ENCODE assay signal across 12 mouse cellular contexts in the genomic region with DNA sequence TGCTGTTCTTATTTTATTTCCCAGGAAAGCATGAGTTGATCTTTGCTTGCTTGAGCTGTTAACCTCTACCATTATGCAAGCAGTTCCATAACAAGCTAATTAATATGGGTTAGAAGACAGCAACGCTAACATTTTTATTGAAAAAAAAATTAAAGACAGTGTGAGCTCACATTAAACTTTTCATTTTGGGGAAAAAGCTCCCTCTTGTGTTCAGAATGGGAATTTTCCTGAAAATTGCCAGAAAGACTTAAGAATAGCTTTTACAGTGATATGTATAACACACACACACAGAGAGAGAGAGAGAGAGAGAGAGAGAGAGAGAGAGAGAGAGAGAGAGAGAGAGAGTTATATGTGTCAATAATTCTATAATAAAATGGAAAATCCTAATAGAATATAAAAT. TPM values are rescaled to one million over a fixed set of nuclear protein-coding genes. Genes with fewer than 3 reads are reported as not detected.
DNase-seq lines count a peak whose midpoint lies in the region; ATAC-seq and TF ChIP-seq lines count a peak whose summit lies in the region.
"Had no signal": no experiment of that assay in that cellular context is flagged by ENCODE, and none has a peak within 500 bp of the region (broad histone marks: within the 10 kb centered on the region; RNA-seq: fewer than 3 reads in every experiment).

No protein-coding gene starts in this region.

- ATAC-seq in liver, embryonic 12.5 days = no peak
- ATAC-seq in activated CD4-positive, CD25-positive, alpha-beta regulatory T cell, adult 4 months = no peak
- ATAC-seq in intestine, embryonic 15.5 days = no peak
- ATAC-seq: inflammation-experienced regulatory T-cells, adult 6 months; Patski had no signal

- no peaks in the 10 kb centered on the region for H3K4me1 ChIP-seq in heart, adult 2 months (ENCODE audit: control insufficient read depth, insufficient read depth, low read length)
- H3K4me1 ChIP-seq in liver, adult 2 months (ENCODE audit: control insufficient read depth, insufficient read depth, low read length) = no peaks in the 10 kb centered on the region
- H3K4me1 ChIP-seq in liver, embryonic 12.5 days = no peaks in the 10 kb centered on the region
- H3K4me1 ChIP-seq in MEL (ENCODE audit: control insufficient read depth in 1 of 2, insufficient read depth in 2 of 2, low read length in 2 of 2) = no peaks in the 10 kb centered on the region
- H3K4me1 ChIP-seq in intestine, embryonic 15.5 days (replicated peaks) = no peaks in the 10 kb centered on the region
- H3K4me1 ChIP-seq: limb, embryonic 13.5 days had no signal

- H3K36me3 ChIP-seq in heart, adult 2 months (ENCODE audit: control insufficient read depth, insufficient read depth, low read length) = no peaks in the 10 kb centered on the region
- H3K36me3 ChIP-seq in liver, adult 2 months (ENCODE audit: control insufficient read depth, insufficient read depth, low read length) = no peaks in the 10 kb centered on the region
- no peaks in the 10 kb centered on the region for H3K36me3 ChIP-seq in liver, embryonic 12.5 days
- H3K36me3 ChIP-seq in MEL (ENCODE audit: control insufficient read depth in 1 of 2, insufficient read depth in 2 of 2, low read length in 2 of 2) = no peaks in the 10 kb centered on the region
- H3K36me3 ChIP-seq in intestine, embryonic 15.5 days = no peaks in the 10 kb centered on the region
- H3K36me3 ChIP-seq: limb, embryonic 13.5 days had no signal

- no peak overlapping the region for H3K4me3 ChIP-seq in heart, adult 2 months
- no peak overlapping the region for H3K4me3 ChIP-seq in liver, adult 2 months (ENCODE audit: insufficient read depth, low read depth, low read length)
- no peak overlapping the region for H3K4me3 ChIP-seq in liver, embryonic 12.5 days
- H3K4me3 ChIP-seq in MEL (ENCODE audit: control insufficient read depth in 1 of 2, insufficient read depth in 1 of 2, low read depth in 2 of 2, low read length in 2 of 2) = peak overlapping the region in 1 of 2 experiments; percentile 23; a peak in 1 of 4 replicates
- no peak overlapping the region for H3K4me3 ChIP-seq in intestine, embryonic 15.5 days (replicated peaks)
- H3K4me3 ChIP-seq: limb, embryonic 13.5 days; myocyte had no signal

- H3K27me3 ChIP-seq in heart, adult 2 months (ENCODE audit: control insufficient read depth, insufficient read depth, low read length) = no peaks in the 10 kb centered on the region
- no peaks in the 10 kb centered on the region for H3K27me3 ChIP-seq in liver, adult 2 months (ENCODE audit: control insufficient read depth, insufficient read depth, low read length)
- H3K27me3 ChIP-seq in liver, embryonic 12.5 days (replicated peaks) = no peaks in the 10 kb centered on the region
- H3K27me3 ChIP-seq in MEL (ENCODE audit: control insufficient read depth in 1 of 2, insufficient read depth in 2 of 2, low read length in 2 of 2) = no peaks in the 10 kb centered on the region
- H3K27me3 ChIP-seq in intestine, embryonic 15.5 days (replicated peaks) = no peaks in the 10 kb centered on the region

- H3K9me3 ChIP-seq in liver, embryonic 12.5 days (replicated peaks) = no peaks in the 10 kb centered on the region
- H3K9me3 ChIP-seq in MEL (replicated peaks; ENCODE audit: insufficient read depth, low read length) = no peaks in the 10 kb centered on the region
- no peaks in the 10 kb centered on the region for H3K9me3 ChIP-seq in intestine, embryonic 15.5 days
- H3K9me3 ChIP-seq: limb, embryonic 13.5 days had no signal

- no peak for TF ChIP-seq POLR2A in heart, adult 2 months (IDR thresholded peaks at IDR 0.05; ENCODE audit: insufficient read depth, low read depth, low read length)
- TF ChIP-seq POLR2A in liver, adult 2 months (IDR thresholded peaks at IDR 0.05; ENCODE audit: extremely low read depth, insufficient read depth, low read length) = no peak
- no peak for TF ChIP-seq POLR2A in MEL (IDR thresholded peaks at IDR 0.05; ENCODE audit: control insufficient read depth in 1 of 2, insufficient read depth in 1 of 2, low read depth in 1 of 2, low read length in 2 of 2, poor library complexity in 1 of 2)

- TF ChIP-seq EP300 in heart, adult 2 months (IDR thresholded peaks at IDR 0.05; ENCODE audit: insufficient read depth, low read depth, low read length) = no peak
- no peak for TF ChIP-seq EP300 in MEL (IDR thresholded peaks at IDR 0.05; ENCODE audit: low read depth in 1 of 2, low read length in 2 of 2)

- WGBS in heart, adult 2 months = 10% methylated on average over 1 of the region's 1 CpGs
- WGBS in liver, adult 2 months = 15% methylated on average over 1 of the region's 1 CpGs
- 10% methylated on average over 1 of the region's 1 CpGs for WGBS in liver, embryonic 12.5 days (ENCODE audit: insufficient replicate concordance)
- 10% methylated on average over 1 of the region's 1 CpGs for WGBS in intestine, embryonic 15.5 days

- TF ChIP-seq RAD21 in MEL (IDR thresholded peaks at IDR 0.05; ENCODE audit: low read depth, low read length) = peak; percentile 81

- H3K4me2 ChIP-seq in liver, embryonic 12.5 days = no peak overlapping the region
- H3K4me2 ChIP-seq in intestine, embryonic 15.5 days (replicated peaks) = no peak overlapping the region
- H3K4me2 ChIP-seq: limb, embryonic 13.5 days had no signal

- H3K9ac ChIP-seq in heart, adult 2 months (ENCODE audit: low read depth, low read length) = no peak overlapping the region
- no peak overlapping the region for H3K9ac ChIP-seq in liver, adult 2 months (ENCODE audit: low read depth, low read length)
- no peak overlapping the region for H3K9ac ChIP-seq in liver, embryonic 12.5 days
- H3K9ac ChIP-seq in MEL (ENCODE audit: control insufficient read depth, low read depth, low read length, poor library complexity, severe bottlenecking) = no peak overlapping the region
- no peak overlapping the region for H3K9ac ChIP-seq in intestine, embryonic 15.5 days
- H3K9ac ChIP-seq: limb, embryonic 13.5 days had no signal

- no peaks in the 10 kb centered on the region for H3K79me2 ChIP-seq in heart, adult 2 months (replicated peaks; ENCODE audit: control insufficient read depth, insufficient read depth, low read length)
- H3K79me2 ChIP-seq in liver, adult 2 months (ENCODE audit: control insufficient read depth, insufficient read depth, low read length) = no peaks in the 10 kb centered on the region
- no peaks in the 10 kb centered on the region for H3K79me2 ChIP-seq in MEL (ENCODE audit: control insufficient read depth, insufficient read depth, low read length, poor library complexity)

- H3K27ac ChIP-seq in heart, adult 2 months = no peak overlapping the region
- H3K27ac ChIP-seq in liver, adult 2 months (replicated peaks; ENCODE audit: insufficient read depth, low read depth, low read length) = no peak overlapping the region
- no peak overlapping the region for H3K27ac ChIP-seq in liver, embryonic 12.5 days
- H3K27ac ChIP-seq in MEL (ENCODE audit: control insufficient read depth, low read depth, low read length) = no peak overlapping the region
- H3K27ac ChIP-seq in intestine, embryonic 15.5 days = no peak overlapping the region
- H3K27ac ChIP-seq: limb, embryonic 13.5 days had no signal

- intact Hi-C loops in heart, adult 2 months (cut with DNase I) = no loop called here

- DNase-seq in heart, adult 2 months = no peak
- no peak for DNase-seq in heart, adult 11 months
- DNase-seq in liver, adult 2 months (ENCODE audit: extremely low read depth, low read depth, low spot score) = peak; percentile 18
- DNase-seq in MEL (ENCODE audit: low read depth, low spot score) = peak; percentile 71
- peak; percentile 41 for DNase-seq in embryo, embryonic 11 days

- TF ChIP-seq CTCF in heart, adult 2 months (IDR thresholded peaks at IDR 0.05) = peak; percentile 67
- no peak for TF ChIP-seq CTCF in liver, adult 2 months (IDR thresholded peaks at IDR 0.05; ENCODE audit: low read depth, low read length)
- TF ChIP-seq CTCF in MEL (IDR thresholded peaks at IDR 0.05 in 2 of 3, conservative IDR thresholded peaks at IDR 0.05 in 1 of 3; ENCODE audit: control insufficient read depth in 1 of 3, insufficient read depth in 1 of 3, low read depth in 2 of 3, low read length in 3 of 3, poor library complexity in 1 of 3, severe bottlenecking in 1 of 3) = peak; percentile 26 to 73 (median 35); a peak in 4 of 6 replicates

TF ChIP-seq in MEL, 35 proteins besides CTCF, POLR2A, EP300 and RAD21:
- TF ChIP-seq CHD1 (IDR thresholded peaks at IDR 0.05; ENCODE audit: low read depth, low read length) (no peak), MAZ (IDR thresholded peaks at IDR 0.05; ENCODE audit: low read depth, low read length) (no peak), MAX (IDR thresholded peaks at IDR 0.05; ENCODE audit: low read length) (no peak), SMC3 (IDR thresholded peaks at IDR 0.05; ENCODE audit: low read depth, low read length) (peak; percentile 75), ZC3H11A (IDR thresholded peaks at IDR 0.05; ENCODE audit: low read depth, low read length) (peak; percentile 57), ZNF384 (IDR thresholded peaks at IDR 0.05; ENCODE audit: low read depth, low read length) (peak; percentile 71)

RNA-seq across cellular contexts. Expression of gene Lhfpl1, which starts 50.3 kb away (rescaled TPM):
- total RNA-seq in heart, adult 2 months (2021) = not detected
- 0.09 TPM in 1 of 2 replicates, not detected in the other for polyA plus RNA-seq in heart, adult 2 months (2012; rRNA removed)
- not detected in 2 replicates for total RNA-seq in liver, adult 2 months (2014; rRNA removed)
- not detected in 2 replicates for polyA plus RNA-seq in liver, adult 2 months (2012; rRNA removed)
- polyA plus RNA-seq in liver, embryonic 12.5 days (2016; fragmentation: Nextera tagmentation; extraction: Ambion mirVana) = 0.10 TPM in 1 of 2 replicates, not detected in the other
- total RNA-seq in MEL (2012; rRNA removed) = not detected in 2 replicates
- polyA plus RNA-seq in MEL (2012; ENCODE audit: insufficient read depth in 1 of 2, insufficient read length in 2 of 2, low read depth in 1 of 2, low replicate concordance in 2 of 2, missing spikeins in 1 of 2) = not detected
- under 1 TPM; 0.71 to 0.78 TPM for polyA plus RNA-seq in activated CD4-positive, CD25-positive, alpha-beta regulatory T cell, adult 4 months (2017; shearing (Covaris generic))
- 0.49 and 0.62 TPM in 2 replicates for polyA plus RNA-seq in intestine, embryonic 15.5 days (2015; fragmentation: Nextera tagmentation; extraction: Ambion mirVana)
- polyA plus RNA-seq: Patski had no signal

Comparison
In these comparisons a context has a peak if more than half of its experiments do, and no peak if none do; other contexts are left out.
1. DNase-seq: peak in liver, adult 2 months (single experiment), MEL (single experiment) and embryo, embryonic 11 days (single experiment); none in heart, adult 2 months (0 of 2) and heart, adult 11 months (single experiment).